Mouse (Mus musculus) kidney, embryonic 15.5 days (tissue): ENCODE results near the gene Vwa1. TPM values are rescaled to one million over a fixed set of nuclear protein-coding genes. Genes with fewer than 3 reads are reported as not detected.

ENCODE experiments used
- ATAC-seq: fragments of 200-750 bp; cut with Nextera tagmentation; replicated peaks from 2 replicates; pipeline ENCODE4 v1.8.0; 2017; ENCODE audit warnings: moderate TSS enrichment; ENCODE audit not compliant: low FRiP score
- H3K27ac ChIP-seq: fragments of 300-500 bp; sonication (generic); 2 replicates; pipeline ENCODE4 v1.5.1; 2015; ENCODE audit warnings: mild to moderate bottlenecking, inconsistent platforms
- H3K27me3 ChIP-seq: fragments of 300-500 bp; sonication (generic); 2 replicates; pipeline ENCODE4 v1.6.1; 2015; ENCODE audit warnings: inconsistent platforms
- H3K36me3 ChIP-seq: fragments of 300-500 bp; sonication (generic); 2 replicates; pipeline ENCODE4 v1.6.1; 2015; ENCODE audit warnings: inconsistent platforms
- H3K4me1 ChIP-seq: fragments of 300-500 bp; sonication (generic); 2 replicates; pipeline ENCODE4 v1.6.1; 2015; ENCODE audit warnings: inconsistent platforms
- H3K4me2 ChIP-seq: fragments of 300-500 bp; sonication (generic); 2 replicates; pipeline ENCODE4 v1.6.1; 2015; ENCODE audit warnings: moderate library complexity, mild to moderate bottlenecking, inconsistent platforms
- H3K4me3 ChIP-seq: fragments of 300-500 bp; sonication (generic); replicated peaks from 2 replicates; pipeline ENCODE4 v1.5.1; 2015; ENCODE audit warnings: mild to moderate bottlenecking, inconsistent platforms
- H3K9ac ChIP-seq: fragments of 300-500 bp; sonication (generic); 2 replicates; pipeline ENCODE4 v1.6.1; 2015; ENCODE audit warnings: mild to moderate bottlenecking, inconsistent platforms
- H3K9me3 ChIP-seq: fragments of 300-500 bp; sonication (generic); replicated peaks from 2 replicates; pipeline ENCODE4 v1.6.1; 2016; ENCODE audit warnings: inconsistent platforms
- WGBS: fragments of 180-500 bp; shearing (Covaris S2); methylation state at CpG from one replicate; pipeline ENCODE4 v1.1.7; 2015; ENCODE audit warnings: mixed read lengths; 5-methylcytosine and 5-hydroxymethylcytosine counted together
- polyA plus RNA-seq: library from polyadenylated mRNA; unstranded; fragments of >200 nt; fragmentation: Nextera tagmentation; extraction: Ambion mirVana; gene quantifications from 2 replicates; pipeline ENCODE4 v1.2.1, GENCODE M21; 2015

The Vwa1 gene
- polyA plus RNA-seq, 1 experiment from 2014 or later = 7.7 TPM

GRCm38 (mm10) chr4:155739741-155740636 lies 34.5 kb downstream of the Vwa1 start:
- H3K9ac ChIP-seq = no peak overlapping the region
- H3K36me3 ChIP-seq = peaks cover 68% of the 10 kb centered on the region

GRCm38 (mm10) chr4:155739152-155739551 lies 35.3 kb downstream of the Vwa1 start:
- Histone ChIP-seq H3K9ac (no peak overlapping the region), H3K27ac (no peak overlapping the region), H3K9me3 (no peaks in the 10 kb centered on the region), H3K4me3 (no peak overlapping the region), H3K4me2 (no peak overlapping the region), H3K4me1 (peaks cover 21% of the 10 kb centered on the region), H3K36me3 (peaks cover 60% of the 10 kb centered on the region), H3K27me3 (no peaks in the 10 kb centered on the region)
- 88% methylated on average over 6 of the region's 6 CpGs for WGBS
- ATAC-seq = no peak

More at GRCm38 (mm10) chr4:155739741-155740636, 34.5 kb downstream of the Vwa1 start:
- H3K9me3 ChIP-seq = no peaks in the 10 kb centered on the region
- no peaks in the 10 kb centered on the region for H3K27me3 ChIP-seq
- H3K27ac ChIP-seq = no peak overlapping the region
- no peak overlapping the region for H3K4me2 ChIP-seq
- no peak overlapping the region for H3K4me3 ChIP-seq
- peaks cover 19% of the 10 kb centered on the region for H3K4me1 ChIP-seq
- ATAC-seq = no peak
- 86% methylated on average over 37 of the region's 37 CpGs for WGBS

- H3K4me3 ChIP-seq = no peak overlapping the region
- H3K27me3 ChIP-seq = no peaks in the 10 kb centered on the region
- peaks cover 29% of the 10 kb centered on the region for H3K4me1 ChIP-seq
- H3K9ac ChIP-seq = no peak overlapping the region
- no peak for ATAC-seq
- no peak overlapping the region for H3K27ac ChIP-seq
- no peaks in the 10 kb centered on the region for H3K9me3 ChIP-seq
- peaks cover 53% of the 10 kb centered on the region for H3K36me3 ChIP-seq
- no peak overlapping the region for H3K4me2 ChIP-seq
- 51% methylated on average over 8 of the region's 8 CpGs for WGBS
Observed at GRCm38 (mm10) chr4:155738262-155738661, 36.2 kb downstream of the Vwa1 start.

GRCm38 (mm10) chr4:155736421-155736820 lies 38.1 kb downstream of the Vwa1 start:
- Histone ChIP-seq H3K27me3 (no peaks in the 10 kb centered on the region), H3K9ac (no peak overlapping the region), H3K27ac (no peak overlapping the region; the same call in 1 of the 2 replicates), H3K4me1 (peaks cover 31% of the 10 kb centered on the region), H3K4me2 (peak overlapping the region; percentile 96; the same call in 1 of the 2 replicates), H3K9me3 (no peaks in the 10 kb centered on the region), H3K4me3 (no peak overlapping the region), H3K36me3 (peaks cover 53% of the 10 kb centered on the region)
- no peak for ATAC-seq
- 92% methylated on average over 5 of the region's 5 CpGs for WGBS

- H3K4me1 ChIP-seq = peaks cover 31% of the 10 kb centered on the region
- H3K36me3 ChIP-seq = peaks cover 53% of the 10 kb centered on the region
- H3K4me2 ChIP-seq = peak overlapping the region; percentile 96
- H3K9me3 ChIP-seq = no peaks in the 10 kb centered on the region
- peak overlapping the region; percentile 89 for H3K9ac ChIP-seq
- H3K27ac ChIP-seq = peak overlapping the region; percentile 93
- no peak for ATAC-seq
- H3K4me3 ChIP-seq = peak overlapping the region; percentile 88
- 62% methylated on average over 5 of the region's 5 CpGs for whole genome bisulfite sequencing
- no peaks in the 10 kb centered on the region for H3K27me3 ChIP-seq
Observed at GRCm38 (mm10) chr4:155735788-155736187, 38.7 kb downstream of the Vwa1 start.

GRCm38 (mm10) chr4:155734951-155735702 lies 39.4 kb downstream of the Vwa1 start:
- H3K9ac ChIP-seq = peak overlapping the region; percentile 89
- H3K27ac ChIP-seq = peak overlapping the region; percentile 93
- H3K9me3 ChIP-seq = no peaks in the 10 kb centered on the region
- H3K36me3 ChIP-seq = peaks cover 51% of the 10 kb centered on the region
- H3K27me3 ChIP-seq = no peaks in the 10 kb centered on the region
- peak; percentile 82 for ATAC-seq
- H3K4me1 ChIP-seq = peaks cover 31% of the 10 kb centered on the region
- H3K4me3 ChIP-seq = peak overlapping the region; percentile 88
- WGBS = 1% methylated on average over 37 of the region's 79 CpGs
- peak overlapping the region; percentile 96 for H3K4me2 ChIP-seq

GRCm38 (mm10) chr4:155734350-155734941 lies 40.1 kb downstream of the Vwa1 start, which contains the start of gene Tmem240:
Gene Tmem240 (plus strand): TSS chr4:155734800.
- H3K9me3 ChIP-seq = no peaks in the 10 kb centered on the region
- peaks cover 44% of the 10 kb centered on the region for H3K36me3 ChIP-seq
- ATAC-seq = peak; percentile 91
- H3K27ac ChIP-seq = peak within 1 kb of the TSS; percentile 93
- H3K4me3 ChIP-seq = peak within 1 kb of the TSS; percentile 88
- peak within 1 kb of the TSS; percentile 89 for H3K9ac ChIP-seq
- WGBS = under 1% methylated on average over 29 of the region's 35 CpGs
- H3K4me2 ChIP-seq = peak within 1 kb of the TSS; percentile 96
- H3K4me1 ChIP-seq = peaks cover 31% of the 10 kb centered on the region
- no peaks in the 10 kb centered on the region for H3K27me3 ChIP-seq

GRCm38 (mm10) chr4:155733267-155733666 lies 41.2 kb downstream of the Vwa1 start:
- no peak overlapping the region for H3K4me3 ChIP-seq
- H3K36me3 ChIP-seq = peaks cover 46% of the 10 kb centered on the region
- H3K27ac ChIP-seq = no peak overlapping the region
- peak overlapping the region; percentile 89; the same call in 1 of the 2 replicates for H3K9ac ChIP-seq
- H3K4me1 ChIP-seq = peaks cover 31% of the 10 kb centered on the region
- no peak for ATAC-seq
- no peak overlapping the region; the same call in 1 of the 2 replicates for H3K4me2 ChIP-seq
- WGBS = 88% methylated on average over 10 of the region's 10 CpGs
- no peaks in the 10 kb centered on the region for H3K9me3 ChIP-seq
- H3K27me3 ChIP-seq = no peaks in the 10 kb centered on the region

GRCm38 (mm10) chr4:155727993-155728392 lies 46.5 kb downstream of the Vwa1 start:
- no peaks in the 10 kb centered on the region for H3K9me3 ChIP-seq
- 91% methylated on average over 2 of the region's 2 CpGs for WGBS
- H3K9ac ChIP-seq = no peak overlapping the region
- ATAC-seq = no peak
- H3K4me1 ChIP-seq = no peaks in the 10 kb centered on the region
- H3K4me2 ChIP-seq = no peak overlapping the region
- H3K36me3 ChIP-seq = peaks cover 56% of the 10 kb centered on the region
- H3K4me3 ChIP-seq = no peak overlapping the region
- H3K27ac ChIP-seq = no peak overlapping the region
- H3K27me3 ChIP-seq = no peaks in the 10 kb centered on the region

GRCm38 (mm10) chr4:155721668-155722083 lies 52.8 kb downstream of the Vwa1 start:
- no peak for ATAC-seq
- WGBS = 66% methylated on average over 4 of the region's 4 CpGs
- no peak overlapping the region for H3K4me2 ChIP-seq

More at GRCm38 (mm10) chr4:155721668-155722083, 52.8 kb downstream of the Vwa1 start:
- peaks cover 50% of the 10 kb centered on the region for H3K36me3 ChIP-seq
- H3K4me3 ChIP-seq = no peak overlapping the region
- H3K27me3 ChIP-seq = no peaks in the 10 kb centered on the region
- no peak overlapping the region for H3K27ac ChIP-seq
- H3K9ac ChIP-seq = no peak overlapping the region
- H3K4me1 ChIP-seq = no peaks in the 10 kb centered on the region
- no peaks in the 10 kb centered on the region for H3K9me3 ChIP-seq
